In the genomic region with DNA sequence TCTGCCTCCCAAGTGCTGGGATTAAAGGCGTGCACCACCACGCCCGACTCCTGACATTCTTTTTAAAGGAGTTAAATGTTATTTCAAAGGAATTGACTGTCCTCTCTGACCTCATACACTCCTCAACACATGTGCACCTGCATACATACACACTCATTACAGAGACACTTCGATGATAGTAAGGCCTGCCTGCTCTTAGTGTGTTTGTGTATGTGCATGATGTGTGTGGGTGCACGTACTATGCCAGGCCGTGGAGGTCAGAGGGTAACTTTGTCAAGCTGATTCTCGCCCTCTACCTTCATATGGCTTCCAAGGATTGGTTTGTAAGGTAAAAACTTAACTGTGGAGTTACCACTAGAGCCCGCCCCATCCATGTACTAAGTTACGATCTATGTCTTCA, we compare ENCODE assay signal across 24 mouse cellular contexts. TPM values are rescaled to one million over a fixed set of nuclear protein-coding genes. Genes with fewer than 3 reads are reported as not detected.
"Had no signal": no experiment of that assay in that cellular context is flagged by ENCODE, and none has a peak within 500 bp of the region (broad histone marks: within the 10 kb centered on the region; RNA-seq: fewer than 3 reads in every experiment).

No protein-coding gene starts in this region.

- H3K9ac ChIP-seq: kidney, embryonic 15.5 days; liver, embryonic 13.5 days had no signal

- H3K9me3 ChIP-seq: kidney, embryonic 15.5 days; liver, embryonic 13.5 days; midbrain, embryonic 10.5 days had no signal

- H3K4me3 ChIP-seq: kidney, embryonic 15.5 days; left cerebral cortex, adult 2 months; liver, embryonic 13.5 days; midbrain, embryonic 10.5 days had no signal

- H3K27ac ChIP-seq: kidney, embryonic 15.5 days; left cerebral cortex, adult 2 months; liver, embryonic 13.5 days; midbrain, embryonic 10.5 days had no signal

- H3K27me3 ChIP-seq: kidney, embryonic 15.5 days; liver, embryonic 13.5 days had no signal

- H3K4me2 ChIP-seq: kidney, embryonic 15.5 days; liver, embryonic 13.5 days had no signal

- DNase-seq: kidney, adult 8-10 months; kidney, postnatal 10 days; kidney, postnatal 36 days; layer of hippocampus, postnatal 36 days; liver, embryonic 13.5 days; lung, adult 2 months; lung, postnatal 14 days; lung, postnatal 4 days; midbrain, embryonic 14.5 days; thymus, postnatal 25 days had no signal

- H3K36me3 ChIP-seq: kidney, embryonic 15.5 days; liver, embryonic 13.5 days; midbrain, embryonic 10.5 days had no signal

RNA-seq across cellular contexts. Expression of a gene that starts 20.7 kb away (rescaled TPM):
- polyA plus RNA-seq: kidney, embryonic 15.5 days; limb, embryonic 11.5 days; liver, adult 2 months; liver, embryonic 13.5 days; liver, embryonic 16.5 days; lung, adult 2 months; lung, embryonic 16.5 days; midbrain, embryonic 10.5 days; midbrain, embryonic 14.5 days; midbrain, postnatal 0 days; neural tube, embryonic 11.5 days; neural tube, embryonic 14.5 days; small intestine, adult 2 months; spleen, adult 2 months; stomach, embryonic 16.5 days; thymus, postnatal 0 days had no signal
